Mouse (Mus musculus) mouse trophoblast stem cell (cell line): Measurements from ENCODE around the gene Ogfod2.

ENCODE experiments used
- in situ Hi-C, 2 experiments: fragments of 300-500 bp; cut with MseI, MboI; formaldehyde crosslinking; loops; 2 replicates in 1 of 2; 3 replicates in 1 of 2; pipeline ENCODE4 v1.15.1; 2025

Ogfod2 gene

DNA sequence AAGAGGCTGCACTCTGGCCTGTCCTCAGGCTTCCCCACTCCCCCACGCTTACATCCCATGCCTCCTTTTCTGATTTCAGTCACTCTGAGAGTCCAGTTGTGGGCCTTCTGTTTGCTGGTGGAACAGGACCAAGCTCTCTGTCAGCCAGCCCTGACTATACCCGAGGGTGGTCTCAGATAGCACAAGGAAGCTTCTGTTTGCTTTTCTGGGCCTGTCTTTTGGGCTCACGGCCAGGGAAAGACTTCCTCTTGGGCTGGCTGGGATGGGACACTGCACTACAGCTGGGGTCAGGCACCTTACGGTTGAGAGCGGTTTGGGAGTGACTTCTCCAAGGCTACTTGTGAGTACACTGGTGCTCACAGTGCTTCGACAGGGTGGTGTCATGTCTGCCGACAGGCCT lies 26.0 kb downstream of the Ogfod2 start:
- in situ Hi-C loops, result no loop called here

DNA sequence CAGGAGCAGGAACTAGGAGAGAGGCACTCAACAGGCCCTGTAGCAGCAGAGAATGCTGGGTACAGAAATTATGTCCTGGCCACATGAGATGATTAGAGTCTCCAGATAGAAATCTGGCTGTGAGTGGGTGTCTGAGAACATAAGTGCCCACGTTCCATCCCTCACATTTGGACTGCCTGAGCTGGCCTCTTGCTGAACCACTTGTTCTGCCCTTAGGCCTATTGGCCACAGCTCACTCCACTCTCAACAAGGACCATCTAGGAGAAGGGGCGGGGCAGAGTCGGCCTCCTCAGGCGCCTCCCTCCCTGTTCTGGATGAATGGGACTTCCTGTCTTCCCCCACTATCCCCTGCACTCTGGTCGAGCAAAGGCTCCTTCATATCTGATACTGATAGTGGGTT lies 36.9 kb downstream of the Ogfod2 start:
- in situ Hi-C loops, result no loop called here

DNA sequence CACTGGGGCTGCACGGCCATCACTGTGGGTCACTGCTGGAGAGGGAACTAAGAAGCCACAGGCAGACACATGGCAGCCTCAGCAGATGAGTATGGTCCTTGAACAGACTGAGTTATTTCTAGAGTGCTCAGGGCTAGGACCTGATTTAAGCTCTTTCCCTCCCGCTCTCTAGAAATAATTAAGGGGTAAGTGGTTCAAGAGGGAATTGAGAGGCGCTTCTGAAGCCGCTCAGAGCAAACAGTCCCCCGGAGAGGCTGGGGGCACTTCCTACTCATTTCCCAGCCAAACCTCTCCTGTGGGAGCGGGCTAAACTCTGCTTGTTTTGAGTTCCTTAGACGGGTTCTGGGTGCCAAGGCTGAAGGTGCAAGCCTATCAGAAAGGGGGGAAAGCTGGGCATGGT lies 38.8 kb downstream of the Ogfod2 start:
- in situ Hi-C loops, result loop anchor here in 1 of 2 experiments (10.0 kb wide), 1 partner anchor 144 kb away; no protein-coding TSS in a partner anchor

DNA sequence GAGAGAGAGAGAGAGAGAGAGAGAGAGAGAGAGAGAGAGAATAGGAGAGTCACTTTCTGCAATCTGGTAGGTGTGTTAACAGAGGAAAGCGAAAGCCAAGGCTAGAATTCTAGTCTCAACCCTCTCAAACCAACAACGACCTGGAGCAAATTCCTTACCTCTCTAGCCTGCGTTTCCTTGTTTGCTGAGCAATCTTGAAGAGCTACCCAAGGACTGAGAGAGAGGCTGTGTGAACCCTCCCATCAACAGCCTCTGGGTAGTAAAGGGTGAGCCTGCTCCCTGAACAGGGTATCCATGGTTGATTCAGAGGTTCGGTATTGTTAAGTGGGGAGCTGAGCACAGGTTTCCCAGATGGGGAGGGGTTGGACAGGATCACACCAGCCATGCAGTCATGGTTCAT lies 40.6 kb downstream of the Ogfod2 start:
- in situ Hi-C loops, result loop anchor here in 1 of 2 experiments (10.0 kb wide), 1 partner anchor 142 kb away; no protein-coding TSS in a partner anchor

DNA sequence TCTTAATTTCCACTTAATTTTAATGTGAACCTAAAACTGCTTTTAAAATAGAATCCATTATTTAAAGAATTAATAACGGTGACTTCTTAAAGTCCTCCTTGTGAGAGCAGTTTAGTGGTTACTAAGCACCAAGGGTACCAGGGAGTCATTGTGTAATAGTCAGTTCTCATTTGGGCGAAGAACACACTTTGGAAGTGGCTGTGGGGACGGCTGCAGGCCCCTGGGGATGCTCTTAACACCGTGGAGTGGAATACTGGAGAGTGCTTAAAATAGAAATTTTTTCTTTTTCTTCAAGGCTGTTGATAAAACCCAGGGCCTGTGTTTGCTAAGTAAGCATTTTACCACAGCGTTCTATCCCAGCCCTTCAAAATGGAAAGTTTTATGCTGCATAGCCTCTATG lies 43.8 kb downstream of the Ogfod2 start:
- in situ Hi-C loops, result loop anchor here in 1 of 2 experiments (10.0 kb wide), 1 partner anchor 139 kb away; no protein-coding TSS in a partner anchor

DNA sequence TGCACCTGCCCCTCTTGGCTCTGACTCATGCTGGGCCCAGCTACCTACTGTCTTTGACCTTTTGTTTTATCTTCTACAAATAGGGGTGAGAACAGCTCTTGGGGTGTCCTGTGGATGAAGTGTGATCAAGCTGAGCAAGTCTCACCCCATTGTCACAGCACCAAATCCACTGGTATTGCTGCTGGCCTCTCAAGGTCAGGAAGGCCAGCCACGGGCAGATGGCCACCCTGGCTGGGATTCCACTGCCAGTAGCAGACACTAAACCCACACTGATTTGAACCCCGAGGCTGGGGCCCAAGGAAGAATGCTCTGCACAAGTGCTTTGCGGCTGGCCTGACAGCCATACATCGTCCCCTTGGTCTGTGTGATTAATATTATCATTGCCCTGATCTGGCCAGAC lies 46.2 kb downstream of the Ogfod2 start:
- in situ Hi-C loops, result loop anchor here in 1 of 2 experiments (10.0 kb wide), 1 partner anchor 136 kb away; no protein-coding TSS in a partner anchor

DNA sequence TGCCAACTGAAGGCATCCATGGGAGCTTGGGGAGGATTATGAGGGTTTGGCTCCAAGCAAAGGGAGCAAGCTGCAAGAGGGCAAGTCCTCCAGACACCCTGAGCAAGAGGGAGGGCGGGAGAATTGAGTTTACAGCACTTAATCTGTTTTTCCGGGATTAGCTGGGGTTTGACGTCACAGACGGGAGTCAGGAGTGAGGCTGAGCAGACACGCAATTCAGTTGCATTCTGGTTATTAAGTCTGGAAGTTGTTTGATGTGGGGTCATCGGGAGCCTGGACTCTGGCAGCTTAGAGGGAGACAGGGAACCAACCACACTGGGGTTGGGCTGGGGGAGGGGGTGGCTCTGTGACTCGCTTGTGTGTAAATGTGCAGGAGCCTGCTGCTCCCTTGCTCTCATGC lies 47.4 kb downstream of the Ogfod2 start:
- in situ Hi-C loops, result loop anchor here in 1 of 2 experiments (10.0 kb wide), 1 partner anchor 135 kb away; no protein-coding TSS in a partner anchor

DNA sequence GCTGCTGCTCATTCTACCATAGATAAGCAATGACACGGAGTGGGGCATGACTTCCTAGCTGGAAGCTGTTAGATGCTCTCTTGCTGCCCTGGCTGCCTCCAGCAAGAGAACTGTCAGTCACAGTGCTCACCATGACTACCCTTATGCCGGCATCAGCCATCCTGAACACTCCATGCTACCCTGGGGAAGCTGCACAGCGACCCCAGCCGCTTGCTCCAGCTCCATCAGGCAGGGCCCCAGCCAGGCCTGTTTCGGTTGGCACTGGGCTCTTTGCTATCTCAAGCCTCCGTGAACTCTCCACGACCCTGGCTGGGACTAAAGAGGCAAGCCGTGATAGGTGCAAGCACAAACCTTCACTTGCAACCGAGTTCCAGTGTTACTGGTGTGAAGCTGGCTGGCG lies 49.7 kb downstream of the Ogfod2 start:
- in situ Hi-C loops, result loop anchor here in 1 of 2 experiments (10.0 kb wide), 1 partner anchor 133 kb away; no protein-coding TSS in a partner anchor

DNA sequence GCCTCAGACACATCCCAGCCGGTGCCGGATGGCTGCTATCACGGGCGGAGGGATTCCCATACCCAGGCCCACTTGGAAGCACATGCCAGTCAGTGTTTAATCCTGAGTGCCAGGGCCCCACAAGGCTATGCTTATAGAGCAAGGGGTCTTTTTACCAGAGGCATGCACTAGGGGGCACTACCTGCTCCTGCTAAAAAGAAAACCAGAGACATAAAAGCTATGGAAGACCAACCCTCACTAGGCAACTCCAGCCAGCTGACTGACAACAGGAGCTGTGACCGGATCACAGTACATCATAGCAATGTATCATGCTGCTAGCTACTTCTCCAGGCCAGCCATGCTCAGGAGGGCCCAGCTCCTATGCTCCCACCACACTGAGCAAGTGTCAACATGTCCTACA lies 50.5 kb downstream of the Ogfod2 start:
- in situ Hi-C loops, result loop anchor here in 1 of 2 experiments (10.0 kb wide), 1 partner anchor 132 kb away; no protein-coding TSS in a partner anchor

DNA sequence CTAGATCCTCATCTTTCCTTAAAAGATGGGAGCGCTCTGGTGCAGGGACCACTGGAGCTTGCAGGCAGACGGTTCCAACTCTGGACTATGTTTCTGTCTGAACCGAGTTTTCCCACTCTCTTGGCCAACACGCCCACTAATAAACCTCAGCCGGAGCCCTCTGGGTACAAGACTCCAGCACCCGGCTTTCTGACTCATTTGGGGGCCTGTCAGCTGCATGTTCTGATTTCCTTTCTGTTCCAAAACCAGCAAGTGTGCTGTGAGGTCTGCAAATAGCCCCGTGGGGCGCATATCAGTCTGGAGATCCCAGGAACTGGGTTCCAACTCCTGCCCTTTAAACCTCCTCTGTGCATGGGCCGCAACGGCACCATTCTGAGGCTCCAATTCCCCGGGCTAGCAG lies 51.3 kb downstream of the Ogfod2 start:
- in situ Hi-C loops, result loop anchor here in 1 of 2 experiments (10.0 kb wide), 1 partner anchor 131 kb away; no protein-coding TSS in a partner anchor
